ENCODE assay signal across 8 mouse cellular contexts in the genomic region with DNA sequence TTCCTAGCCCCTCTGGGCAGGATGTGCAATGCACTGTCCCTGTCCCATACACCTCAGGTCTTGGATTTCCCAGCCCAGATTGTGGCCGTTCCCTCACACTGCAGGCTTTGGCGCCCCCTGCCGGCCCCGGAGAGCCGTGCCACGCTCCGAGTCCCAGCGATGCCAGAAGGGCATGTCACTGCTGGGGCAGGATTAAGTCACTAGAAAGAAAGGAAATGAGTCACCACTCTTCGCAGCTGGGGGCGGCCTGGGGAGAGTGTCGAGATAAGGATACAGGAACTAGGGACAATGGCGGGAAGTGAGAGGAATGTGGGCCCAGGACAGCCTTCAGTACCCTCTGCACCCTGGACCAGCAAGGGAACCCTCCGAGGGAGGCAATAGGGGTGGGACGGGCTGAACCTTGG. TPM values are rescaled to one million over a fixed set of nuclear protein-coding genes. Genes with fewer than 3 reads are reported as not detected.
DNase-seq lines count a peak whose midpoint lies in the region; ATAC-seq and TF ChIP-seq lines count a peak whose summit lies in the region.

No protein-coding gene starts in this region.

- no peaks in the 10 kb centered on the region for H3K79me2 ChIP-seq in CH12.LX (replicated peaks; ENCODE audit: control insufficient read depth, extremely low read depth, insufficient read depth, poor library complexity, severe bottlenecking)

- DNase-seq in CH12.LX (ENCODE audit: extremely low read depth), result peak; percentile 94
- DNase-seq in c-Kit-positive CD71-positive TER-119-negative erythroid progenitor cells, embryonic 14.5 days (ENCODE audit: low read depth), result peak; percentile 50
- peak; percentile 99 for DNase-seq in heart, postnatal 10 days
- DNase-seq in large intestine, adult 2 months (ENCODE audit: low read depth, low spot score), result peak; percentile 68
- DNase-seq in stomach, postnatal 0 days (ENCODE audit: low spot score), result peak; percentile 94

- H3K27ac ChIP-seq in CH12.LX (ENCODE audit: insufficient read depth, low read depth), result no peak overlapping the region
- H3K27ac ChIP-seq in forebrain, embryonic 13.5 days, result no peak overlapping the region
- no peak overlapping the region for H3K27ac ChIP-seq in liver, embryonic 16.5 days (ENCODE audit: low read length)
- no peak overlapping the region for H3K27ac ChIP-seq in neural tube, embryonic 12.5 days
- peak overlapping the region; percentile 45; the same call in 1 of the 2 replicates for H3K27ac ChIP-seq in stomach, postnatal 0 days (replicated peaks)

- no peak overlapping the region for H3K4me3 ChIP-seq in CH12.LX (replicated peaks in 1 of 3; ENCODE audit: low read depth in 2 of 3, low read length in 2 of 3, poor library complexity in 1 of 3)
- no peak overlapping the region for H3K4me3 ChIP-seq in forebrain, embryonic 13.5 days
- no peak overlapping the region for H3K4me3 ChIP-seq in liver, embryonic 16.5 days (ENCODE audit: low read depth, low read length)
- no peak overlapping the region for H3K4me3 ChIP-seq in neural tube, embryonic 12.5 days
- no peak overlapping the region for H3K4me3 ChIP-seq in stomach, postnatal 0 days (ENCODE audit: low read depth, low read length)

- H3K36me3 ChIP-seq in CH12.LX (replicated peaks in 1 of 2; ENCODE audit: control insufficient read depth in 1 of 2, insufficient read depth in 1 of 2, low read length in 1 of 2), result no peaks in the 10 kb centered on the region
- H3K36me3 ChIP-seq in forebrain, embryonic 13.5 days (ENCODE audit: poor library complexity, severe bottlenecking), result no peaks in the 10 kb centered on the region
- no peaks in the 10 kb centered on the region for H3K36me3 ChIP-seq in liver, embryonic 16.5 days (ENCODE audit: control insufficient read depth, insufficient read depth)
- H3K36me3 ChIP-seq in neural tube, embryonic 12.5 days, result no peaks in the 10 kb centered on the region
- H3K36me3 ChIP-seq in stomach, postnatal 0 days (ENCODE audit: control insufficient read depth, insufficient read depth, low read length), result no peaks in the 10 kb centered on the region

- no peaks in the 10 kb centered on the region for H3K27me3 ChIP-seq in CH12.LX (replicated peaks)
- H3K27me3 ChIP-seq in forebrain, embryonic 13.5 days, result no peaks in the 10 kb centered on the region
- H3K27me3 ChIP-seq in liver, embryonic 16.5 days (ENCODE audit: control insufficient read depth, insufficient read depth, low read depth, low read length), result no peaks in the 10 kb centered on the region
- no peaks in the 10 kb centered on the region for H3K27me3 ChIP-seq in neural tube, embryonic 12.5 days (replicated peaks)
- no peaks in the 10 kb centered on the region for H3K27me3 ChIP-seq in stomach, postnatal 0 days (ENCODE audit: control insufficient read depth, insufficient read depth, low read length)

- TF ChIP-seq EP300 in CH12.LX (IDR thresholded peaks at IDR 0.05; ENCODE audit: low read length), result peak; percentile 83
- TF ChIP-seq EP300 in stomach, postnatal 0 days (optimal IDR thresholded peaks at IDR 0.05), result no peak

- WGBS in forebrain, embryonic 13.5 days, result 11% methylated on average over 14 of the region's 14 CpGs
- WGBS in large intestine, adult 2 months, result 8% methylated on average over 14 of the region's 14 CpGs
- whole genome bisulfite sequencing in liver, embryonic 16.5 days (ENCODE audit: insufficient replicate concordance), result 5% methylated on average over 14 of the region's 14 CpGs
- 11% methylated on average over 14 of the region's 14 CpGs for WGBS in neural tube, embryonic 12.5 days
- 10% methylated on average over 14 of the region's 14 CpGs for WGBS in stomach, postnatal 0 days

- TF ChIP-seq POLR2A in CH12.LX (IDR thresholded peaks at IDR 0.05; ENCODE audit: low read depth, low read length), result no peak

- peak; percentile 73 to 99 for TF ChIP-seq CTCF in CH12.LX (conservative IDR thresholded peaks at IDR 0.05 in 1 of 2, IDR thresholded peaks at IDR 0.05 in 1 of 2; ENCODE audit: low read depth in 2 of 2, low read length in 2 of 2)
- TF ChIP-seq CTCF in stomach, postnatal 0 days (IDR thresholded peaks at IDR 0.05; ENCODE audit: low read depth), result peak; percentile 100

- peak; percentile 100 for TF ChIP-seq RAD21 in CH12.LX (IDR thresholded peaks at IDR 0.05; ENCODE audit: low read depth, low read length)

- H3K9ac ChIP-seq in CH12.LX (ENCODE audit: insufficient read depth, low read depth), result no peak overlapping the region
- no peak overlapping the region for H3K9ac ChIP-seq in forebrain, embryonic 13.5 days
- no peak overlapping the region for H3K9ac ChIP-seq in liver, embryonic 16.5 days (ENCODE audit: low read depth, low read length)
- 0 out of 2 replicates have a peak overlapping the region, but pooled peaks have one; percentile 5 for H3K9ac ChIP-seq in neural tube, embryonic 12.5 days
- H3K9ac ChIP-seq in stomach, postnatal 0 days (ENCODE audit: low read length), result no peak overlapping the region; the same call in 1 of the 2 replicates

- intact Hi-C loops in heart, postnatal 10 days (cut with DNase I), result loop anchor here (1.0 to 2.0 kb wide), 3 partner anchors 69 to 247 kb away; no protein-coding TSS in a partner anchor

- dilution Hi-C loops in CH12.LX (cut with MboI; ENCODE audit: extremely low pct_ligation_motif_present, extremely low pct_unique_long_range_greater_than_20kb, low sequenced_read_pairs), result no loop called here

- peaks cover 11% of the 10 kb centered on the region for H3K9me3 ChIP-seq in CH12.LX (replicated peaks; ENCODE audit: low read length)
- H3K9me3 ChIP-seq in forebrain, embryonic 13.5 days (replicated peaks), result no peaks in the 10 kb centered on the region
- no peaks in the 10 kb centered on the region for H3K9me3 ChIP-seq in liver, embryonic 16.5 days (replicated peaks; ENCODE audit: control insufficient read depth, low read length)
- 0 out of 2 replicates have a peak, but pooled peaks cover 3% of the 10 kb centered on the region for H3K9me3 ChIP-seq in neural tube, embryonic 12.5 days
- H3K9me3 ChIP-seq in stomach, postnatal 0 days (ENCODE audit: control insufficient read depth, low read length), result no peaks in the 10 kb centered on the region

- no peak overlapping the region for H3K4me2 ChIP-seq in CH12.LX (ENCODE audit: insufficient read depth, low read depth, poor library complexity, severe bottlenecking)
- H3K4me2 ChIP-seq in forebrain, embryonic 13.5 days, result no peak overlapping the region
- no peak overlapping the region for H3K4me2 ChIP-seq in liver, embryonic 16.5 days (ENCODE audit: low read depth, low read length)
- H3K4me2 ChIP-seq in neural tube, embryonic 12.5 days (replicated peaks), result no peak overlapping the region
- peak overlapping the region; percentile 20; the same call in 1 of the 2 replicates for H3K4me2 ChIP-seq in stomach, postnatal 0 days (replicated peaks; ENCODE audit: low read depth)

- peaks cover 12 to 32% of the 10 kb centered on the region in 2 experiments for H3K4me1 ChIP-seq in CH12.LX (ENCODE audit: control insufficient read depth in 1 of 2, insufficient read depth in 2 of 2)
- no peaks in the 10 kb centered on the region for H3K4me1 ChIP-seq in forebrain, embryonic 13.5 days
- H3K4me1 ChIP-seq in liver, embryonic 16.5 days (ENCODE audit: control insufficient read depth, low read depth, low read length), result no peaks in the 10 kb centered on the region
- no peaks in the 10 kb centered on the region for H3K4me1 ChIP-seq in neural tube, embryonic 12.5 days
- H3K4me1 ChIP-seq in stomach, postnatal 0 days (replicated peaks; ENCODE audit: control insufficient read depth, insufficient read depth), result no peaks in the 10 kb centered on the region

- in situ Hi-C loops in CH12.LX (cut with MboI; ENCODE audit: low pct_ligation_motif_present, low pct_unique_long_range_greater_than_20kb, low sequenced_read_pairs), result loop anchor here (5.0 to 25.0 kb wide), 4 partner anchors 182 to 652 kb away; a partner anchor contains a TSS

- ATAC-seq in forebrain, embryonic 13.5 days, result peak; percentile 79
- ATAC-seq in liver, embryonic 16.5 days (ENCODE audit: low read depth), result peak; percentile 76
- ATAC-seq in neural tube, embryonic 12.5 days (ENCODE audit: low FRiP score, low read depth), result peak; percentile 29; the same call in 1 of the 2 replicates
- peak; percentile 97 for ATAC-seq in stomach, postnatal 0 days (ENCODE audit: low FRiP score, low TSS enrichment)

TF ChIP-seq in CH12.LX, 34 proteins besides CTCF, POLR2A, EP300 and RAD21 (continues in another document):
- TF ChIP-seq USF2 (conservative IDR thresholded peaks at IDR 0.05; ENCODE audit: low read depth, low read length) (no peak), JUN (IDR thresholded peaks at IDR 0.05; ENCODE audit: insufficient read depth, low read depth, low read length) (peak; percentile 65), IRF4 (IDR thresholded peaks at IDR 0.05; ENCODE audit: low read depth, low read length) (peak; percentile 88), MEF2A (IDR thresholded peaks at IDR 0.05; ENCODE audit: borderline replicate concordance, low read depth, low read length) (peak; percentile 54; the same call in 1 of the 2 replicates), CHD2 (IDR thresholded peaks at IDR 0.05; ENCODE audit: low read length) (no peak), BHLHE40 (IDR thresholded peaks at IDR 0.05; ENCODE audit: low read depth, low read length) (peak; percentile 59), MAX (IDR thresholded peaks at IDR 0.05; ENCODE audit: low read length) (peak; percentile 86), NRF1 (IDR thresholded peaks at IDR 0.05; ENCODE audit: low read depth, low read length) (peak; percentile 45), SMC3 (IDR thresholded peaks at IDR 0.05; ENCODE audit: low read depth, low read length) (peak; percentile 100), TBP (conservative IDR thresholded peaks at IDR 0.05; ENCODE audit: low read depth, low read length) (0 out of 2 replicates have a peak, but pooled peaks have one; percentile 62), HCFC1 (IDR thresholded peaks at IDR 0.05; ENCODE audit: low read depth, low read length) (no peak; the same call in 1 of the 2 replicates), MXI1 (IDR thresholded peaks at IDR 0.05; ENCODE audit: low read depth, low read length) (peak; percentile 69), ETS1 (conservative IDR thresholded peaks at IDR 0.05; ENCODE audit: low read depth, low read length) (peak; percentile 91), ZMIZ1 (IDR thresholded peaks at IDR 0.05; ENCODE audit: low read depth, low read length) (no peak), ELF1 (IDR thresholded peaks at IDR 0.05; ENCODE audit: low read depth, low read length) (peak; percentile 69; the same call in 1 of the 2 replicates)

RNA-seq across cellular contexts. Expression of a gene that starts 40.5 kb away (rescaled TPM):
- 54.7 and 84.1 TPM in 2 replicates for total RNA-seq in CH12.LX (2012; rRNA removed)
- 104 and 122 TPM in 2 replicates for total RNA-seq in CH12.LX (2014; rRNA removed)
- polyA plus RNA-seq in CH12.LX (2012; ENCODE audit: insufficient read length, low read depth), result 118 and 129 TPM in 2 replicates
- 367 and 422 TPM in 2 replicates for polyA plus RNA-seq in forebrain, embryonic 13.5 days (2015; fragmentation: Nextera tagmentation; extraction: Ambion mirVana)
- 10 to 100 TPM; 40.9 to 48.5 TPM for total RNA-seq in heart, postnatal 10 days (2021)
- 41.8 and 58.0 TPM in 2 replicates for polyA plus RNA-seq in large intestine, adult 2 months (2012; rRNA removed)
- 30.4 and 32.9 TPM in 2 replicates for polyA plus RNA-seq in liver, embryonic 16.5 days (2015; fragmentation: Nextera tagmentation; extraction: Ambion mirVana)
- polyA plus RNA-seq in neural tube, embryonic 12.5 days (2016; fragmentation: Nextera tagmentation; extraction: Ambion mirVana), result 512 and 565 TPM in 2 replicates
- 53.6 and 56.6 TPM in 2 replicates for polyA plus RNA-seq in stomach, postnatal 0 days (2015; fragmentation: Nextera tagmentation; extraction: Ambion mirVana)

Comparison
In these comparisons a context has a peak if more than half of its experiments do, and no peak if none do; other contexts are left out.
1. ATAC-seq: peak in every context shown above with its lines; median percentile 97 in stomach, postnatal 0 days; 79 in forebrain, embryonic 13.5 days; 76 in liver, embryonic 16.5 days; 29 in neural tube, embryonic 12.5 days.